Mouse (Mus musculus) yolk sac, embryonic 10.5 days (tissue): ENCODE measurements around the gene Klhl41.

Experiments used
- DNase-seq: peaks from one replicate; pipeline ENCODE4 v3.0.0-alpha.2; 2017; ENCODE audit warnings: low spot score

Gene Klhl41

DNA sequence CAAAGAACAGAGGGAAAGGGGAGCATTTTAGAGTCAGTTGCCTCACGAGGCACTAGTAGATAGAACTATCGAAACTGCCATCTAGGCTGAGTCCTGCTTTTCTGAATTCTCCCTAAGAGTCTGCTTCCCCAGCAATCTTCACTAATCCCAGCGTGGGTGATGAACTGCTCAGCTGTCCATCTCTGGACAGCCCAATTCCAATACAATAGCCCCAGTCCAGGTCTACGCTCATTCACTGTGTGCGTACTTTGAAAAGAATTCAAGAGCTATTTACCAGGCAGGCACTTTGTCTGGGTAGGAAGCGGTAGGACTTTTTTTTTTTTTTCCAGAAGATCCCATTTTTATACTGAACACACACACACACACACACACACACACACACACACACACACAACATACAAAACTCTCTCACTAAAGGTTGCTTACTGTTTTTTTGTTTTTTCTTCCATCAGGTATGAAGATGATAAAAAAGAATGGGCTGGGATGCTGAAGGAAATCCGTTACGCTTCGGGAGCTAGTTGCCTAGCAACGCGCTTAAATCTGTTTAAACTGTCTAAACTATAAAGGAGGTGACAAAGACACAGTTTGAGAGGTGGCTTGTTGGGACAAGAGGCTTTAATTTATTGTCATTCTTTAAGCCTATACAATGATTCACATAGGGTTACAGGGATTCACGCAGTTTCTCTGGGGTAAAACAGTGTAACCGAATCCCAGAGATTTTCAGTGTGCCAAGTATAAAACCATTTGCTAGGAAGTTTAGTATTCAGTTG lies 13.3 kb downstream of the Klhl41 start:
- DNase-seq, result no peak

DNA sequence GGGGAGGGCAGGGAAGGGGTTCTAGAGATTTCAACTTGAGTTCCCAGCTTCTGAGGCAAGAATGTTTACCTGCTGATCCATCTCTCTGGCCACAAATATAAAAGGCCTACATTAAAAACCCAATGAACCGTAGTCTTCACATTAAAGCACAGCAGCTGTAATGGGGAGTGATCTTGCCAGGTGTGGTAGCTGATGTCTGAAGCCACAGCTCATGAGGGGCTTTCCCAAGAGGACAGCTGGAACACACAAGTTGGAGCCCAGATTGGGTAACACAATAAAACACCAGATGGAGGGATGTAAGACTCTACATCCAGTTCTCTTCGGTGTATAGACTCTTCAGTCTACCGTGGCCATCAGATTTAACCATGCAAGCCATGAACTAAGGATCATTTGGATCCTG lies 14.6 kb downstream of the Klhl41 start:
- DNase-seq, result no peak

DNA sequence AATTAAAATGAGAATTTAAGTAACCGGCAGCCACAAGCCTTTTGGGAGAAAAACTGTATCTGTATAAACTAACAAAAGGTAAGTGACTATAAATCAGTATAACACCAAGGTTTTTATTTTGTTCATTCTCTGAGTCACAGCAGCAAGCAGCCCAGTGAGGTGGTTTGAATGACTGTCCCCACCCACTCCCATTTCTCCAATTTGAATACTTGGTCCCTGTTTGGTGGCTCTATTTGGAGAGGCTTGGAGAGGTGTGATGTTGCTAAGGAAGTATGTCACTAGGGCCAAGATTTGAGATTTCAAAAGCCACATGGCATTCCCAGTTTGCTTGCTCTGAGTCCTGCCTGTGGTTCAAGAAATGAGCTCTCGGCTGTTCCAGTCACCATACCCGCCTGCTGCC lies 20.3 kb downstream of the Klhl41 start:
- DNase-seq, result no peak

DNA sequence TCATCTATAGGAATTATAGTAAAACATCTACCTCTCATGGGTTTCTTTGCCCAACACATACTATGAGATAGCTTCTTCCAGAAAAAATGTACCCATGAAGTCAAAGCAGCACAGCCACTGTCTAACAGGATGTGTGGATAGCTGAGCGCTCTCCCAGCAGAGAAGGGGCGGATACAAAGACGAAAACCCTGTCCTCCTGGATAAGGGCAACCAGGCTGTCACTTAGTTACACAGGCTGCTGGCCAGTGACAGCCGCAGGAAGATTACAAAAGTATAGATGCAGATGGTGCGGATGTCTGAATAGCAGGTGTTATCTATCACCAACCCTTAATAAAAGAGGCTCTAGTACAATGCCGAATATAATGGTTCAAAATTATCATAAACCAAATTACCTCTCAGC lies 20.9 kb downstream of the Klhl41 start:
- DNase-seq, result no peak

DNA sequence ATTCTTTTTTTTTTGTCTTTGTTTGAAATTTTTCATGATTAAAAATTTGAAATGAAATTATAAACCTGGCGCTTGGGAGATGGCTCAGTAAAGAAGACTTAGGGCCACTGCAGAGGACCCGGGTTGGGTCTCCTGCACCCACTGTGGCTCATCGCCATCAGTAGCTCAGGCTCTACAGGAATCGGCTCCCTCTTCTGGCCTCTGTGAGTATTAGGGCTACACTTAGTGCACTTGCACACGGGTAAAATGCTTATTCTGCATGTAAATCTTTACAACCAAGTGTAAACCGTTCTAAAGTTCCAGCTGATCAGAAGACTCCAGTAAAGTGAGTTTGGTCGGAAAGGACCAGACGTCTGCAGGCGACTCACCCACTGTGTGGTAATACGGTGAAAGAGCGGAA lies 23.6 kb downstream of the Klhl41 start:
- no peak for DNase-seq

DNA sequence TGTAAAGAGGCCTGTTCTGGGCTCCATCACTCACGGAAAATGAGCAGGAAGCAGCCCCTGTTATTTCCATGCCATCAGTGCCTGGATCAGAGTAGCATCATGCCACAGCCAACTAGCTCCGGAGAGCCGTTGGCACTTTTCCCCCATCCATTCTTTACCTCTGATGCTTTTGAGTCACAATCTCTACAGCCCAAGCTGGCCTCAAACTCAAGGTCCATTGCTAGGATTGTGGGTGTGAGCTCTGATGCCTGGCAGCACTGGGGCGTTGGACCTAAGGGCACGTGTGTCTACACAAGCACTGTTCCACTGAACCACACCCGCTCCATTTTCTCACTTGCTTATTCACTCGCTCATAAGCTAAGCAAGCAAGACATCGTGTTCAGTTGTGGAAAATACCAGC lies 30.5 kb downstream of the Klhl41 start:
- DNase-seq, result no peak

DNA sequence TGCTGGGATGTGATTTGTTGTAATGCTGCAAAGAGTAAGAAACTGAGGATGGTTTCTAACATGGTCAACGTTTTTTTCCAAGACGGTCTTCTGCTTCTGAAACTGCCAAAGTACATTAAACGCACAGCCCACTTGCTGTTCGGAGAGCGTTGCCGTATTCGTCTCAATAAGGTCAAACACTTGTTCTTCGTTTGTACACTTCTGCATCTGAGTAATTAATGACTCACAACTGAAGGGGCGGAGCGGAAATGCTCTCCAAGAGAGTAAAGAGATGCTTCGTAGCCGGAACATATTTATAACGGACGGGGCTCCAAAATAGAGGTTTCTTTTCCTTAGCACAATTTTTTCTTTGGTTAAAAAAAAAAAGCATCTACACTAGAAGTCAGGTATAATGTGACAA lies 42.3 kb downstream of the Klhl41 start:
- DNase-seq, result no peak

DNA sequence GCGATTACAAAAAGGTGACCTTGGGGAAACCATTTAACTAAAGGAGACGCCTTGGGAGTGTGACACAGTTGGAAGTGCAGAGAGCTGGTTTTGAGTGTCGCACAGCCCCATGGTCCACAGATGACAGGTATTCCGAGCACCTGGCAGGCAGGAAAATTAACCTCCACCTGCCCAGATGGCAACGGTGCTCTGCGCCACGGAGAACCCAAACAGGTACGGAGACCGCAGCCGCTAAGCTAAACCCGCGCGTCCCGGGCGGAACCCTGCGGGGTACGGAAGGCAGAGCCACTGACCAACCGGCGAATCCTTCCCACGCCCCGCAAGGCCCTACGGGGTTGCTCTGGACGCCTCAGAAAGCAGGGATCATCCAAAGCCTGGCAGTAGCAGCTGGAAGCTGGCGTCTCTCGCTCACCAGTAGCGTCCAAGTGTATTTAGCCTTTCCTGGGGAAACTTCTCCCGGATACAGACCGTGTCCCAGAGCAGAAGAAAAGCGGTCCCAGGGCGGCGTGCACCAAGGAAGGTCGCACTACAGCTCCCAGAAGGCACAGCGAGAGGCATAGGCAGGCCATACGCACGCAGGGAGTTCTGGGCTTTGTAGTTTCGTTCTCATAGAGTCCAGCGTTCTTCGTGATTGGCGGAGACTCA lies 43.2 kb downstream of the Klhl41 start, which contains the start of gene Fastkd1:
TSS of gene Fastkd1 (minus strand) at position 536 of the 645 bp plus-strand sequence.
- peak; percentile 87 for DNase-seq

DNA sequence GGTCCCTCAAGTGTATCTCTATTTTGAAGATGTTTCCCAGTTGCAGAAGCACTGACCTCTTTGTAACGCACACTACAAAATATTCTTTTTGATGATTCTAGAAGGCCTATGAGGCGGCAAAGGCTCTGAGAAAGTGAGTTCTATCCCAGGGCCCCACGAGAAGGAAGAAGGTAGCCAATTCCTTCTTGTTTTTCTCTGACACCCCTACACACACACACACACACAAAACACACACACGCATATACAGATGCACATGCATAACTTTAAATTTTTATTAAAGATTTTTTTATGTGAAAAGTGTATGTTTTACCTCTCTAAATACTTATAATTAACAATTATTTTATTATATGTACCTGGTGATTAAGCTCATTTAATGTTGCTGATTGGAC lies 43.7 kb downstream of the Klhl41 start:
- DNase-seq, result no peak

DNA sequence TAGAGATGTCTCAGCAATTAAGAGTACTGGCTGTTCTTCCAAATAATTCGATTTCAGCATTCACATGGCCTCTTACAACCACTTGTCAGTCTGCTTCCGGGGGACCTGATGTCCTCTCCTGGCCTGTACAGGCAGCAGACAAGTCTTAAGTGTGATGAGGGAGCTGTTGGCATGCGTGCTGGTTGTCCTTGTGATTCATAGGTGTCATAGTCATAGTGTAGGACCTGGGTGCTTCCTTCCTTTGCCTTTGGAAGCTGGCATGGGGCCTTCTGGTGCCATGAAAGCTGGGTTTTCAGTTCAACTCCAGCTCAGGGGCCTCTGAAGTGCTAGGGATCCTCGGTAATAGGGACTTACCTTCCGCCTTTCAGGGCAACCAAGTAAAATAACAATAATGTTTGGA lies 44.2 kb downstream of the Klhl41 start:
- no peak for DNase-seq

DNA sequence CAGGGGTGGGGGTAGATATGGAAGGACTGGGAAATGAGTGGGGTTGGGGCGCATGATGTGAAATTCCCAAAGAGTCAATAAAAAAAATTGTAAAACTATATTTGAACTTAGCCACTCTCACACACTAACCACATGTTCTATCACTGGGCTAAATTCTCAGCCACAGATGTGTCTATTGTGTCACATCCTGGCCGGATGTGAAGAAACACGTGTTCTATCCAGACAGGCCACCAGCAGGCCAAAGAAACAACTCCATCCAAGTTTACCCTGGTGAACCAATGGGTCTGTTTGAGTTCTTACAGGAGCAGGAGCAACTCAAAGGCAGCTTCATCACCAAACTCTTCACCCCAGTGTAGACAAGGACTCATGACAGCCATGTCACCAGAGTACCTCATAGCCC lies 46.6 kb downstream of the Klhl41 start:
- DNase-seq, result no peak

DNA sequence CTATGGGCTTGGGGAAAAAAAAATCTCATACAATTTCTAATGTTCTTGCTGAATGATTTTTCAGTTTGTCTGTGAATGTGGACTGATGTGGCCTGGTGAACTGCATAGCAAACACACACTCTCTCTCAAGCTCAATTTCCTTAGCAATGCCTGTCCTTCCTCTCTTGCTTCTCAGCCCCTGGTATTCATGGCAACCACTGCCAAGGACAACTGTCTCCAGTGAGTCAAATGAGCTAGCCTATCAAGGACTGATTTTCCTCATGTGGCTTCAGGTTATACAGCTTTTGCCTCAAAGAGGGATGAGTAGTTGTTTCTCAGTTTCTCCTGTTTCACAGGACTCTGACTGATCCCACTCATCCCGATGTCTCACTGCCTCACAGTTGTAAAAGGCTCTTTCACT lies 49.2 kb downstream of the Klhl41 start:
- DNase-seq, result no peak

DNA sequence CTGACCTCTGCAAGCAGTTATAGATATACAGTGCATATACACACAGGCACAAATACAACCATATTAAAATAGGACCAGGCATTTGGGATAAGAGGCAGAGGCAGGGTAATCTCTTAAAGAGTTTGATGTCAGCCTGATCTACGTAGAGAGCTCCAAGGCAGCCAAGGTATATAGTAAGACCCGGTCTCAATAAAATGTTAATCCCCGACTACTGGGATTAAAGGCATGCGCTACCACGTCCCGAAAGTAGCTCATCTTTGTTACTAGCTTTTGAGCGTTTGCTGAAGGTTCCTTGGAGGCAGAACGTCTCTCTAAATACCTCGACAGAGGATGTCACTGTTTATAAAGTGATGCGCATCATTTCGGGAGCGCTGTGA lies 52.3 kb downstream of the Klhl41 start, which contains the start of gene Ppig:
TSS of gene Ppig (plus strand) at position 273 of the 377 bp plus-strand sequence.
- DNase-seq, result no peak

DNA sequence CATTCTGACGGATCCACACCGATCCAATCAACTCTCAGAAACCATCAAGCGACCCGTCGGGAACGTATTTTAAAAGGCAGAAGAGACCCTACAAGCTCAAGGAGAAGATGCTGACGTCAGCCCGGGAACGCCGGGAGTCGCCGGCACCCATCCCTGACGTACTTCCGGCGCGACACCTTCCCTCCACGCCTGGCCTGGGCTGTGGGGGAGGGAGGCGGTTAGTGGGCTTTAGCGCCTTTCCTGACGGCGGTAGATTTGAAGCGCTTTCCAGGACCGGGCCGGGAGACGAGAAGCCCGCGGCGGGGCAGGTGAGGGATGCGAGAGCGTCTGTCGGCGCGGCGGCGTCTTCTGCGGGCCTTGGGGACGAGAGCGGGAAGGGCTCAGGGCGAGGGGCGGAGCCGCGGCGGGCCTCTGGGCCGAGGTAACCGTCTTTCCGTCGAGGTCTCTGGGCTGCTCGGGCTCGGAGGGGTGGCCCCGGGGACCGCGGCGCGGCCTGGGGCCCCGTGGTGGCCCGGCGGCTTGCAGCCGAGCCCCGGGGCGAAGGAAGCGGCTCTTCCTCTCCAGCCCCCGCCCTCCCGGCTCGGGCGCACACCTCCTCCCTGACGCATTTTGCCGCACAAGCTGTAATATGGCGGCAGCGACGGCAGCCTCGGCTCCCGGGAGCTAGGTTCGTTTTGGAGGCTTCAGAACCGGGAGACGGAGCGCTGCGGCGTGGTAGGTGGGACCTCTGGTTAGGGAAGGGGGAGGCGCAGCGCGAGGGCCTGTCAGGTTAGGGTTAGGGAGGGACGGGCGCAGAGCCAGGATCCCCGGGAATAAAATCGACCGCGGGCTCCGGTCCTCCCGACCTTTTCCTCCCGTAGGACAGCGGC lies 53.0 kb downstream of the Klhl41 start:
- DNase-seq, result peak; percentile 92

DNA sequence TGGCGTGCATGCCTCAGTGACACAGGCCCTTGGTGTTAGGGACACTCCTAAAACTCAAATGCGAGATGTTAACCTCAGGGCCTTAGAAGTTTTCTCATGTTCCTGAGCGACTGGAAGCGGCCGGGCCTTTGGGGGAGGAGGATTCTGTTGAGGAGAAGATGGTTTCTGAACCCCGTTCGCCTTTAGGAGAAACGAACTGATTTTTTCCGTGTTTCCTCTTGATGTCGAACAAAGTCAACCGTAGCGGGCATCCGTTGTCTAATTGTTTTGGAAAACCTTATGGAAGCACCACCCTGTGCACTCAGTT lies 53.6 kb downstream of the Klhl41 start:
- no peak for DNase-seq
